Mouse (Mus musculus): ENCODE results near the gene Fgfr2. TPM values are rescaled to one million over a fixed set of nuclear protein-coding genes. Genes with fewer than 3 reads are reported as not detected.
"Not testable (repeated sequence)": the region's sequence is repeated elsewhere in the genome, so short reads cannot be mapped to it uniquely, and the experiment has no call there.

The Fgfr2 gene
- polyA plus RNA-seq, 1 experiment = 114 TPM

- no peak for TF ChIP-seq POLR2A (IDR thresholded peaks at IDR 0.05; ENCODE audit: borderline replicate concordance, extremely low read depth, low read depth, low read length)
- TF ChIP-seq CTCF (IDR thresholded peaks at IDR 0.05; ENCODE audit: insufficient read depth, low read length) = no peak
- no peak for DNase-seq
- 75% methylated on average over 5 of the region's 5 CpGs for WGBS
Observed at GRCm38 (mm10) chr7:130148906-130149305, 2974.2 kb downstream of the Fgfr2 start.

GRCm38 (mm10) chr7:130147230-130147629 is 2975.9 kb downstream of the Fgfr2 start:
- H3K4me1 ChIP-seq (ENCODE audit: control insufficient read depth, insufficient read depth, low read length) = 0 out of 2 replicates have a peak, but pooled peaks cover 3% of the 10 kb centered on the region
- TF ChIP-seq POLR2A (IDR thresholded peaks at IDR 0.05; ENCODE audit: borderline replicate concordance, extremely low read depth, low read depth, low read length) (no peak), CTCF (IDR thresholded peaks at IDR 0.05; ENCODE audit: insufficient read depth, low read length) (no peak)
- 87% methylated on average over 7 of the region's 7 CpGs for WGBS
- no peak for DNase-seq
- H3K4me3 ChIP-seq (replicated peaks; ENCODE audit: extremely low read depth, low read depth, low read length) = no peak overlapping the region

More at GRCm38 (mm10) chr7:130148906-130149305, 2974.2 kb downstream of the Fgfr2 start:
- no peak overlapping the region for H3K4me3 ChIP-seq (replicated peaks; ENCODE audit: extremely low read depth, low read depth, low read length)
- H3K4me1 ChIP-seq (ENCODE audit: control insufficient read depth, insufficient read depth, low read length) = 0 out of 2 replicates have a peak, but pooled peaks cover 3% of the 10 kb centered on the region

- TF ChIP-seq CTCF (IDR thresholded peaks at IDR 0.05; ENCODE audit: insufficient read depth, low read length) = no peak
- TF ChIP-seq POLR2A (IDR thresholded peaks at IDR 0.05; ENCODE audit: borderline replicate concordance, extremely low read depth, low read depth, low read length) = no peak
- 90% methylated on average over 4 of the region's 4 CpGs for WGBS
Observed at GRCm38 (mm10) chr7:130145211-130145610, 2977.9 kb downstream of the Fgfr2 start.

GRCm38 (mm10) chr7:130143371-130143770 is 2979.8 kb downstream of the Fgfr2 start:
- DNase-seq = no peak
- TF ChIP-seq POLR2A (IDR thresholded peaks at IDR 0.05; ENCODE audit: borderline replicate concordance, extremely low read depth, low read depth, low read length) (no peak), CTCF (IDR thresholded peaks at IDR 0.05; ENCODE audit: insufficient read depth, low read length) (no peak)
- H3K4me3 ChIP-seq (replicated peaks; ENCODE audit: extremely low read depth, low read depth, low read length) = no peak overlapping the region
- 66% methylated on average over 7 of the region's 7 CpGs for WGBS
- H3K4me1 ChIP-seq (ENCODE audit: control insufficient read depth, insufficient read depth, low read length) = no peaks in the 10 kb centered on the region

More at GRCm38 (mm10) chr7:130145211-130145610, 2977.9 kb downstream of the Fgfr2 start:
- H3K4me1 ChIP-seq (ENCODE audit: control insufficient read depth, insufficient read depth, low read length) = 0 out of 2 replicates have a peak, but pooled peaks cover 3% of the 10 kb centered on the region
- H3K4me3 ChIP-seq (replicated peaks; ENCODE audit: extremely low read depth, low read depth, low read length) = no peak overlapping the region
- DNase-seq = no peak

- no peak for DNase-seq
- no peak overlapping the region for H3K4me3 ChIP-seq (replicated peaks; ENCODE audit: extremely low read depth, low read depth, low read length)
- 71% methylated on average over 3 of the region's 3 CpGs for WGBS
- no peak for TF ChIP-seq CTCF (IDR thresholded peaks at IDR 0.05; ENCODE audit: insufficient read depth, low read length)
- TF ChIP-seq POLR2A (IDR thresholded peaks at IDR 0.05; ENCODE audit: borderline replicate concordance, extremely low read depth, low read depth, low read length) = no peak
- no peaks in the 10 kb centered on the region for H3K4me1 ChIP-seq (ENCODE audit: control insufficient read depth, insufficient read depth, low read length)
Observed at GRCm38 (mm10) chr7:130141088-130141873, 2981.9 kb downstream of the Fgfr2 start.

GRCm38 (mm10) chr7:130134924-130135365 is 2988.2 kb downstream of the Fgfr2 start:
- 49% methylated on average over 3 of the region's 3 CpGs for WGBS
- Histone ChIP-seq H3K4me3 (replicated peaks; ENCODE audit: extremely low read depth, low read depth, low read length) (no peak overlapping the region), H3K4me1 (ENCODE audit: control insufficient read depth, insufficient read depth, low read length) (no peaks in the 10 kb centered on the region)
- DNase-seq = no peak
- no peak for TF ChIP-seq POLR2A (IDR thresholded peaks at IDR 0.05; ENCODE audit: borderline replicate concordance, extremely low read depth, low read depth, low read length)
- no peak for TF ChIP-seq CTCF (IDR thresholded peaks at IDR 0.05; ENCODE audit: insufficient read depth, low read length)

GRCm38 (mm10) chr7:130134428-130134827 is 2988.7 kb downstream of the Fgfr2 start:
- DNase-seq; H3K4me1 ChIP-seq (ENCODE audit: control insufficient read depth, insufficient read depth, low read length); H3K4me3 ChIP-seq (replicated peaks; ENCODE audit: extremely low read depth, low read depth, low read length): not testable (repeated sequence)

- 82% methylated on average over 5 of the region's 5 CpGs for WGBS
- Histone ChIP-seq H3K4me1 (ENCODE audit: control insufficient read depth, insufficient read depth, low read length) (no peaks in the 10 kb centered on the region), H3K4me3 (replicated peaks; ENCODE audit: extremely low read depth, low read depth, low read length) (no peak overlapping the region)
- no peak for DNase-seq
- TF ChIP-seq POLR2A (IDR thresholded peaks at IDR 0.05; ENCODE audit: borderline replicate concordance, extremely low read depth, low read depth, low read length) = no peak
- TF ChIP-seq CTCF (IDR thresholded peaks at IDR 0.05; ENCODE audit: insufficient read depth, low read length) = no peak
Observed at GRCm38 (mm10) chr7:130130226-130130625, 2992.9 kb downstream of the Fgfr2 start.

- 50% methylated on average over 16 of the region's 16 CpGs for WGBS
- TF ChIP-seq CTCF (IDR thresholded peaks at IDR 0.05; ENCODE audit: insufficient read depth, low read length) = no peak
- no peak for TF ChIP-seq POLR2A (IDR thresholded peaks at IDR 0.05; ENCODE audit: borderline replicate concordance, extremely low read depth, low read depth, low read length)
- DNase-seq = no peak
- Histone ChIP-seq H3K4me1 (ENCODE audit: control insufficient read depth, insufficient read depth, low read length) (no peaks in the 10 kb centered on the region), H3K4me3 (replicated peaks; ENCODE audit: extremely low read depth, low read depth, low read length) (no peak overlapping the region)
Observed at GRCm38 (mm10) chr7:130129359-130129960, 2993.7 kb downstream of the Fgfr2 start.

GRCm38 (mm10) chr7:130121507-130121906 is 3001.6 kb downstream of the Fgfr2 start:
- Histone ChIP-seq H3K4me1 (ENCODE audit: control insufficient read depth, insufficient read depth, low read length) (no peaks in the 10 kb centered on the region), H3K4me3 (replicated peaks; ENCODE audit: extremely low read depth, low read depth, low read length) (no peak overlapping the region)
- DNase-seq = no peak
- 22% methylated on average over 2 of the region's 2 CpGs for WGBS
- TF ChIP-seq CTCF (IDR thresholded peaks at IDR 0.05; ENCODE audit: insufficient read depth, low read length) = no peak
- TF ChIP-seq POLR2A (IDR thresholded peaks at IDR 0.05; ENCODE audit: borderline replicate concordance, extremely low read depth, low read depth, low read length) = no peak
